Mouse (Mus musculus): ENCODE measurements around the gene Olfr1201.

The Olfr1201 gene

GRCm38 (mm10) chr2:88792736-88793135 lies at the start of gene Olfr1201:
Gene Olfr1201 (plus strand): TSS chr2:88793036.
- no peak for DNase-seq (ENCODE audit: extremely low read depth, insufficient read length, low spot score)

- no peak for DNase-seq (ENCODE audit: extremely low read depth, insufficient read length, low spot score)
Observed at GRCm38 (mm10) chr2:88743379-88743778, 49.5 kb upstream of the Olfr1201 start.

- no peak for DNase-seq (ENCODE audit: extremely low read depth, insufficient read length, low spot score)
Observed at GRCm38 (mm10) chr2:88751270-88751669, 41.6 kb upstream of the Olfr1201 start, which contains the start of gene Olfr1198. Gene Olfr1198 (minus strand): TSS chr2:88751370.

GRCm38 (mm10) chr2:88760369-88760768 lies 32.5 kb upstream of the Olfr1201 start, which contains the start of gene Olfr1199:
Gene Olfr1199 (minus strand): TSS chr2:88760469.
- DNase-seq (ENCODE audit: extremely low read depth, insufficient read length, low spot score): no peak

GRCm38 (mm10) chr2:88770388-88770787 lies 22.4 kb upstream of the Olfr1201 start, which contains the start of gene Olfr1200:
Gene Olfr1200 (minus strand): TSS chr2:88770488.
- no peak for DNase-seq (ENCODE audit: extremely low read depth, insufficient read length, low spot score)

- DNase-seq (ENCODE audit: extremely low read depth, insufficient read length, low spot score): no peak
Observed at GRCm38 (mm10) chr2:88814196-88814595, 21.4 kb downstream of the Olfr1201 start, which contains the start of gene Olfr1202. Gene Olfr1202 (plus strand): TSS chr2:88814496.

- DNase-seq (ENCODE audit: extremely low read depth, insufficient read length, low spot score): no peak
Observed at GRCm38 (mm10) chr2:88829437-88829836, 36.6 kb downstream of the Olfr1201 start, which contains the start of gene Olfr1205. Gene Olfr1205 (plus strand): TSS chr2:88829737.

GRCm38 (mm10) chr2:88838477-88838876 lies 45.6 kb downstream of the Olfr1201 start:
- DNase-seq (ENCODE audit: extremely low read depth, insufficient read length, low spot score): no peak

Measured in 3134 (cell line).